Mouse (Mus musculus) embryo, embryonic 9.5 days (tissue): ENCODE results near the gene Wnt9a.
A peak's percentile ranks its signal among the peaks of the same experiment; 100 is the strongest.
"Not testable (repeated sequence)": the region's sequence is repeated elsewhere in the genome, so short reads cannot be mapped to it uniquely, and the experiment has no call there.

Experiments
- DNase-seq: peaks from one replicate; pipeline ENCODE4 v3.0.0-alpha.2; 2017; ENCODE audit errors: extremely low spot score

Gene Wnt9a

DNA sequence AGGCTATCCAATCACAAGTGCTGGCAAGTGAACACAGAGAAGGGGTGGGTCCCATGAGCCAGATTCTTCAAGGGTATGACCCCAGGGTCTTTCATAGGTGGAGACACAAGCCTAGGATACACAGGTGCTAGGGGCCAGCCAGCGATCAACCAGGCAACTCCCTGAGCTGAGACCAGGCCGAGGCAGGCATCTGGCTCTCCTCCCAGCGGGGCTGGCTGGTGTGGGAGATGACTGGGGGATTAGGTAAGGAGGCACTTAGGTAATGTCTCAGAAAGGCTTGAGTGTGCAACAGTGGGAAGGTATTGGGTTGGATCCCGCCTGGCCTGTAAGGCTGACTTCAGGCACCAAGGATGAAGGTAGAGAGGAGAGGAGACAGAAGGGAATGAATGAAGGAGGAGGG, 28.4 kb downstream of the Wnt9a start:
- no peak for DNase-seq

DNA sequence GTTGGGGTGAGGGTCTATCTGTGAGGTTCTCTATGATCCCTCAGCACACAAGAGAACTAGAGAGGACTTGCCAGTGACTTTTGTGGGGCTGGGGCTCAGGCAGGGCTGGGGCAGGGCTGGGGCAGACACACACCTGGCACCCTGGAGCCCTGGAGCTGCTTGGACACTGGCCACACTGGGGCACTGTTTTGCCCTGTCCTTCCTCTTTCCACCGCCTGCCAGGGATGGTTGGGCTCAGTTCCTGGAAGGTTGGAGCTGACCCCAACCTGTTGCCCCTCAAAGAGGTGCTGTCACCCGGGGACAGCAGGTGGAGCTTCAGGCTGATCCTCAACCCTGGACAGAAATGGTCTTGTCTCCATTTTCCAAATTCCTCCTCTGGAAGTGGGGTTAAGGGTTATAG, 29.2 kb downstream of the Wnt9a start:
- no peak for DNase-seq

DNA sequence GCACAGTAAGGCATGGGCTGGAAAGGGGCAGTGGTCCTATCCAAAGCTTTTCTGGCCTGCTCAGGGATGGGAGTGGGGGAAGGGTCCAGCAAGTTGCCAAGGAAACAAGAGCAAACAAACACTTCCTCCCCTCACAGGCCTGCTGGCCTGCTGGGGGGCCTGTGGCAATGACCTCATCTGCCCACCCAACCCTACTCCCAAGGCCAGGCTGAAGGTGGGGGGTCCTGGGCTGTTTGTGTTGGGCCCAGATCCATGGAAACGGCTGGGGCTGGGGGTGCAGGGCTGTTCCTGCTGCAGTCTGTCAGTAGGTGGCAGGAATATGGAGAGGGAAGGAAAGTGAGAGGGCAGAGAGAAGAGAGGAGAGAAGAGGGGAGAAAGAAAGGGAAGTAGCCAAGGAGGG, 29.7 kb downstream of the Wnt9a start:
- DNase-seq, result peak; percentile 46

DNA sequence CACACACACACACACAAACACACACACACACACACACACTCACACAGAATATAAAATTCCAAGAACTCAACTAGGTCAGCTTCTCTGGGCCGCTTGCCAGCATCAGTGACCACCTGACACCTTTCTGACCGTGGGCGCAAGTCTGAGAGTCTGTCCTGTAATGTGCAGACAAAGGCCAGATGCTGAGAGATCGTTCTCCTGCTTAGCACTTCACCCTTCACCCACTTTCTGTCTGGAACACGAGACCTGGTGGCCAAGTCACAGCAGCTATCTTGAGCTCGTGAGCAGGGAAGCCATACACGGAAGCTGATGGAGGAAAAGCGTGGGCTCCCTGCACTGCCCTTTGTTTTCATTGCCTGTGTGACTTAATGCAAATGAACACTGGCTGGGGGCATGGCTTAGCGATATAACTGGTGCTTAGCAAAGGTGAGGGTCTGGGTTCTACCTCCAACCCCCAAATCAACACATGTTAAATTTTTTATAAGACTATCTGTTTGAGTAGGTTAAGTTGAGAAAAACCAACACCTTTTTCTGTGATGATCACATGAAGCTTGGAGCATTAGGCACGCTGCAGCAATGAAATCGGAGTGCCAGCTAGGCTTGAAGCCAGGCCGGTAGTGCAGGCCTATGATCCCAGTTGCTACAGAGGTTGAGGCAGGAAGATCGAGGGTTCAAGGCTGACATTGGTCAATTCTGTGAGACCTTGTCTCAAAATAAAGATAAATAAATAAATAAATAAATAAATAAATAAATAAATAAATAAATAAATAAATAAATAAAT, 31.4 kb downstream of the Wnt9a start:
- DNase-seq, result no peak

DNA sequence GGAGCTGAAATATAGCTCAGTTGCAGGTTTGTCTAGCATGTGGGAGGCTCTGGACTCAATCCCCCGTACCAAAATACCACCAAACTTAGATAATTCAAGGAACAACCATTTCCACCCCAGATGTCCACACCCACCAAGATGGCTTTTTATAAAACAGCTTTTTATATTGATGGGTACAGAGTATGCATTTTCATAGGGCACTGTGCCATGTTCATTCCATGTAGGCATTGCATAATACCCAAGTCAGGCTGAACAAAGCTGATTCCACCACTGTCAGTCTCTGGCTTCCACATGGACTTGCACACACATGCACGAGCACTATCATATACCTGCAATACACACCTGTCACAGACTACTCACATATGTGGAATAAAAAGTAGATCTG, 32.0 kb downstream of the Wnt9a start:
- no peak for DNase-seq

DNA sequence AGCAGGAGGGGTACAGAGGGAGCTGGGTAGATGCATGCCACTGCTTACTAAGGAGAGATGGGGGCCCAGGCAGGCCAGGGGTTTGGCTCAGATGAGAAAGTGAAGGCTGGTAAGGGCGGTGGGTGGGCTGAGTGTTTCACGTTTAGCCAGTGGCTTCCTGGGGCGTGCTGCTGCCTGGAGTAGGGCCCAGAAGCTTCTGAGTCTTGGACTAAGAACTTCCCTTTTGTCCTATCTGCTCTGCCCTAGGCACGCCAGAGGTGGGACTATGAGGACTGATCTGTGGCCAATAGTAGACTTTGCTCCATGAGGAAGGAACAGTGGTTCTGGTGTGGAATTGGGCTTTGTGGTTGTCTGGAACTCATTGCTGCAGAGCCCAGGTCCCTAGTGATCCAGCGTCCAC, 36.2 kb downstream of the Wnt9a start:
- no peak for DNase-seq

DNA sequence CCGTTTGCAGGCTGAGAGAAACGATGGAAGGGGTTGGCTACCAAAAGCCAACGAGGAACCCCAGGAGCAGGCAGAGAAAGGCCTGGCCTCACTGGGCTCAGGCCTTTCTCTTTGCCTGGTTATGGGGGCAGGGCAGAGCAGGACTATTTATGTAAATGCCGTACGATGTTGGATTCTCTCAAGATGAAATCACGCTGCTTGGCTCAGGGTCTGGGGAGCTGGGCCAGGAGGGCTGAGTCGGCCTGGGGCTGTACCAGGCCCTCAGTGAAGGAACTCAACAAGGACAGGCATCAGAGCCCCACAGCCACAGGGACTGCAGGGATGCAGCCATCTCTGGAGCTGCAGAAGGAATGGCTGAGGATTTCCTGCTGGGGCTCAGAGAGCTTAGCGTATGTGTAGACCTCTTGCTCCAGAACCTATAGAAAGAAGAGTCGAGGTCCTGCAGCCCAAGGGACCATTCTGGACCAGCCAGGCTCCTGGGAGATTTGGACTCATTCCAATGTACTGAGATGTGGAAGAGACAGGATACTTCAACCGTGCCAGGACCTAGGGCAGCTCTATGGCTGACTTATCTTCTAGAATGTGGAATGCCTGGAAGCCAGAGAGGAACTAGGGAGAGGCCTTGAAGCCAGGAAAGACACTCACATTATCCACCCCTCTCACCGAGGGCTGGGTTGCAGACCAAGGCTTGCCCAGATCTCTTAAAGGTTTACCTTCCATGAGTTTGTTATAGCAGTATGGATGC, 39.6 kb downstream of the Wnt9a start:
- no peak for DNase-seq

DNA sequence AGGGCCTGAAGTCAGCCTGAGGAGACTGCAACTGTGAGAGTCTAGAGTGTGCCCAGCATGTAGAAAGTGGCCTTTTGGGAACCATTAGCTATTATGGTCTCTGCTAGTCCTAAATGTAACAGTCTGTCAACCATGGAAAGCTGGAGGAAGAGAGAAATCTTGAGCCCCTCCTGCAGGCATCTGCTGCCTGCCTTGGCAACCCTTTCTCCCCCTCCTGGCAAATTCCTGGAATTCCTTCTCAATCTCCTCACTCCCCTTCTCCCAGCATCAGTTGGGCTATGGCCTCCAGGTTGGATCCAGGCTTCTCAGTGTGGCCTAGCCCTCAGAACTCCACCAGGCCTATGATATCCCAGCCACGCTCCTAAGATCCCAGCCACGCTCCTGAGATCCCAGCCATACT, 43.6 kb downstream of the Wnt9a start:
- DNase-seq, result peak; percentile 39

DNA sequence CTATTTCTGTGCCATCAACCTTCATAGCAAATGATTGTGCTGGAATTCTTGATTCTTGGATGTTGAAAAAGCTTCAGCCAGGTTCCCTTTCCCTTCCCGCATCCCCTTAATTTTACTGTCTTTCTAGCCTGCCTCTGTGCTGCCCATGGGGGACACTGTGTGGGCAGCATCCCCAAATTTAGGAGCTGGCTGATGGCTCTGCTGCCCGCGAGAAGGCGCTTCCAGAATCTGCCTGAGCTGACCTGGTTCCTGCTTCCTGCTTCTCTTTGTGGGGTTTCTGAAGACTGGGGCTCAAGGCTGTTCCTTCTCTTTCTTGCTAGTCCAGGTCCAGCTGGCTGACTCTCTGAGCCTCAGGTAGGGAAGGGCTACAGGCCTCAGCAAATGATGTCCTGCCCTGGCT, 48.1 kb downstream of the Wnt9a start:
- DNase-seq, result no peak

DNA sequence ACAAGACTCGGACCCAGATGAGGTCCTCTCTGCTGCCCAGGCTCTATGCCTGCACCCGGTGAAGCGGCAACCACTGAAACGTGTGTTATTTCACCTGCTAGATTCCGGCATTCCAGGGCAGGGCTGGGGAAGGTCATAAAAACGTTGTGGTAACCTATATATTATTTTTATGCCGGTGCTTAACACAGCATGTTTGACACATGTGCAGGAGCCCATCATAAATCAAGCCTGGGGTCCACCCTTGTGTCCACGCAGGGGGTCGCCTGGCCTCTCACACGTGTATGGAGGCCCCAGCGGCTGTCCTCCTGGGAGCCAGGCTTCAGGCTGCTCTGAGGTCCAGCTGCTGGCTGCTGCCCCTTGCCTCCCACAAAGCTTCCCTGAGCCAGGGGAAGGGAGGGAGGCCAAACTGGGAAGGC, 50.2 kb downstream of the Wnt9a start:
- DNase-seq, result no peak

DNA sequence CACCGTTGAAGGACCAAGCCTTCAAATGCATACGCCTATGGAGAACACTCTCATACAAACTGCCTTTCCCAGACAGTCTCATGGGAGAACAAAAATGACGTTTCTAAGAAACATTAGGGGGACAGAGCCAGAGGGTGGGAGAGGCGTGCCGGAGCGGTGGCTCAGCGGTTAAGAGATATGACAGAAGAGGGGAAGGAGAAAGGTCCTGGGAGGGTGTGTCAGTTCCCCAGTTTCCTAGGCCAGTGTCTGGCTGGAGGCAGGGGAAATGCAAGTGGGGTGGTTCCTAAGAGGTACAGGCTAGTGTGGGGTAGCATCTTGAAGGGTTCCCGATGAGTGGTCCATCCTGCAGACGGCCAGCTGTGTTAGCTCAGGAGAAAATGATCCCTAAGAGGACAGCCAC, 54.6 kb downstream of the Wnt9a start:
- DNase-seq, result no peak

DNA sequence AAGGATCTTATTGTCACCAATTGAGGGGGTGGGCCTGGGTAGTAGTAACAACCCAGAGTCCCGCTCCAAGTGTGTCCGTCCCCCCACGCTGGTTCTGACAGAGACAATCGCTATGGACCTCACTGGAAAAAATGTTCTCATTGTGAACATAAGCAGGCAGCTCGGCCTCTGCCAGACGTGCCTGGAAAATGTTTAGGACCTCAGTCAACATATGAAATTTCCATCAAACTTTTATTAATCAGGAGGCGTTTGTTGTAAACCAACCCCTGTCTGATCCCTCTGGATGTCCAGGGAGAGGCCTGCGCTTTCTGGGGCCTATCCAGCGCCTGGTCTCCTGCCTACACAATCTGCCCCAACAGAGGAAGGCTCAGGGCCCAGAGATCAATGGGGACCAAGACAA, 57.3 kb downstream of the Wnt9a start:
- no peak for DNase-seq

DNA sequence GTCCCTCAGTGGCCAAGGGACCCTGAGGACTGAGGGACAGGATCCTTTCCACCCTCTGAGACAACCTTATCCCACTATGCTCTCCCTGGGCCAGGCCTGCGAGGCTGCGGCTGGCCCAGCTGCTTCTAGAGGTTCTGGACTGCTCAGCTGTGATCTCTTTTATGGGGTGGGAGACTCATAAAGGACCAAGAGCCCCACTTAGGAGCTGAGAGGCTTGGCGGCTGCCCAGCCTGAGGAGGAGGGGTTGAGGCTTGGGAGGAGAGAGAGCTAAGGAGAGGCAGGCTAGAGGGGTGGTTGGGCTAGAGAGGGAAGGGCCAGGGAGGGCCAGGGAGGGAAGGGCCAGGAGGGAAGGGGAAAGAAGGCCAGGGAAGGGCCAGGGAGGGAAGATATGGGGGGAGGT, 57.7 kb downstream of the Wnt9a start:
- no peak for DNase-seq

DNA sequence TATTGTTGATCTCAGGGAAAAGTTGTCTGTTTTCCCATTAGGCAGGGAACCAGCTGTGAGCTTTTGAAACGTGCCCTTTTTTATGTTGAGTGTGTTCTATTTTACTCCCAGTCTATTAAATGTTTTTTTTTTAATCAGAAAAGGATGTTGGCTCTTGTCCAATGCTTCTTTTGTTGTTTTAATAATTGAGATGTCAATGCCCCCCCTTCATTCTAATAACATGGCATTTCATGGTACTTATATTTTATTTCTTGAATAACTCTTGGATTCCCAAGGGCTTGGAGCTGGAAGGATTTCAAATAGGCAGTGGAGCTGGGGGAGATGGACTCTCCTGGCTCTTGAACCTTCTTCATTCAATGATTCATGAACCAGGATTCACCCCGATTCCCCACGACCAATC, 59.3 kb downstream of the Wnt9a start:
- DNase-seq, result no peak

DNA sequence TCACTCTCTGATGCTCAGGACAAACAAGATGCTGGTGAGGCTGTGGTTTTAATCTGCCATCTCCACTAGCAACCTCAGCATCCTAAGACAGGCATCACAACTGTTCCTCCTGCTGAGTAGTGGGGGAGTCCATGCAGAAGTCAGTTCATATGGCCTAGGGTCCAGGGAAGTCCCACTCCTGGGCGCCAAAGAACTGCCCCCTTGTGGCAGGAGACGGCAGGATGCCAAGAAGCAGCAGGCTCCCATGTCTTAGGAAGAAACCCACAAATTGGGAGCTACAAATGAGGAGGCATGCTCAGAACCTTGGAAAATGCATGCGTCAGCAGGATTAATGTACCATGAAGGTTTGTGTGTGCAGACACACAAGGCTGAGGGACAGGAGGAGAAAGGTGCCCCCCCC, 59.9 kb downstream of the Wnt9a start:
- DNase-seq, result no peak

DNA sequence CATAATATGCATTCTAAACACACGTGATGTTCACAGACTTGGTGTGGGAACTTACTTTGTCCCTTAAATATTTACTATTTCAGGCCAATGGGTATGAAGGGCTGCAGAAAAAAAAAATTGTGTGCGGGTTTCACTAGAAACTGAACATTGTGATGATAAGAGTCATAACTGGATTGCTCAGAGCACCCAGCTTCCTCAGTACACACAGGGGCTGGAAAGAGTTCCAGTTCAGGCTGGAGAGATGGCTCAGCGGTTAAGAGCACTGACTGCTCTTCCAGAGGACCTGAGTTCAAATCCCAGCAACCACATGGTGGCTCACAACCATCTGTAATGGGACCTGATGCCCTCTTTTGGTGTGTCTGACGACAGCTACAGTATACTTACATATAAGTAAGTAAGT, 61.2 kb downstream of the Wnt9a start:
- DNase-seq, result not testable (repeated sequence)

DNA sequence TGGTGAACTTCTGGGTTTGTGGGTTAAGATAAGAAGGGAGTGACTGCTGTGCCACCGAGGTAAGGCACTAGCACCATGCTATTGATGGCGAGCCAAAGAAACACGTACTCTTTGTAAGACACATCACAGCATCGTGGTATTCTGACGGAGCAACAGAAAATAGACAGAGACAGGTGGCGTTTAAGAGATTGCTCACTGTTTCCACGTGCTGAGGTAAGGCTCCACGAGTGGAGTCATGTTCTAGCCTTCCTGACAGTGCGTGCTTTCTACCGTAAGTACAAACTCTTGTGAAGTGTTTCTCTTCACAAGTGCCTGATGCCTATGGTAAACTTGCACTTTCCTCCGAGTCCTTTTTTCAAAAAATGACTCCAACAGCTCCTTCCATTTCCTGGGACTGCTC, 63.1 kb downstream of the Wnt9a start:
- DNase-seq, result no peak

DNA sequence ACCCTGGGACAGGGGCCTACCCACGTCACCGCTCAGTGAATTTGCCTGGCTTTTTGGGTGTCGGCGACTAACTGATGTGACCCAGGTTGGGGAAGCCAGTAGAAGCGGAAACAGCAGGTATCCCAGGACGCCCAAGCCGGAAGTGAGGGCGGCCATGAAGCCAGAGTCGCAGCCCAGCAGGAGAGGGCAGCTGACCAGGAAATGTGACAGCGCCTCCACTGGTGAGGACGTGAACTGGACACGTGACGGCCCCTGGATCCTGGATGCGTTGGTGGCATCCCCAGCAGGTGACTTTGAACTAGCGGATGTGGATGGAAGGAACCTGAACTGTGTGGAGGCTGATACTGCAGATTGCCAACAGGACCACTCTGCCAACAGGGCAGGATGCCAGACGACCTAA, 68.7 kb downstream of the Wnt9a start, which contains the start of gene Prss38:
Gene Prss38, minus strand, starts transcription at position 183 of the 400 bp plus-strand sequence.
- no peak for DNase-seq

DNA sequence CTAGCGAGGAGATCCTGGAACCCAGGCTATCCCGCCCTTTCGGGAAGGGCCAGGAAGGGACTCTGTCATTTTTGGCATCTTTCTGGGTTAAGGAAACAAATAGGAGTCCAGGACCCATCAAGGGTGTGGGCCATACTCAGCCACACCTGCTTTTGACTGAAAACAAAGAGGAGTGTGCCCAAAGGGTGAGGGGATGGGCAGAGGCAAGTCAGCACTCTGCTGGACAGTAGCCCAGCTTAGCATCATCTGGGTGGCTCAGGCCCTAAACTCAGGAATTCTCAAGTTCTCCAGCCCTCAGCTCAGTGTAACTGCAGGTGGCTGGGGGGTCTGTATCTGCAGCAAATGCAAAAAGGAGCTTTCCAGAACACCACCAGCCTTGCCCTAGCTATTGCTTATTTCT, 71.3 kb downstream of the Wnt9a start:
- DNase-seq, result no peak

DNA sequence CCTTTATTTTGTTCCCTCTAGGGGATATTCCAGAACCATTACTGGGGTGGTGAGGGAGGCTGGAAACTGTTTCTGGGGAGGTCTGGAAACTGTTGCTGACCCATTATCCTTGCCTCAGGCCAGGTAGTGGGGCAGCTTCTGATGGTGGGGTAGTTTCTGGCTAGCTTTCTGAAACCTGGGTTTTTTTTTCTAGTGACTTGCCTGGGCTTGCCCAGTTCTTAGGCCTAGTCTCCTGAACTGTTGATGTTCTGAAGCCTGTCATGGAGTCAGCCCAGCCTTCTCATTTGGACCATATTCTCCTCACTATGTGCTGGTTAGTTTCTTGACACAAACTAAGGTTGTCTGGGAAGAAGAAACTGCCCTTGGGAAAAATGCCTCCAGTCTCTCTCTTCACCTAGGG, 72.8 kb downstream of the Wnt9a start:
- DNase-seq, result no peak
